Mouse (Mus musculus): ENCODE measurements around the gene Ddx52. TPM values are rescaled to one million over a fixed set of nuclear protein-coding genes. Genes with fewer than 3 reads are reported as not detected.

Gene Ddx52
- polyA plus RNA-seq, 1 experiment from 2014 or later: 41.9 TPM

DNA sequence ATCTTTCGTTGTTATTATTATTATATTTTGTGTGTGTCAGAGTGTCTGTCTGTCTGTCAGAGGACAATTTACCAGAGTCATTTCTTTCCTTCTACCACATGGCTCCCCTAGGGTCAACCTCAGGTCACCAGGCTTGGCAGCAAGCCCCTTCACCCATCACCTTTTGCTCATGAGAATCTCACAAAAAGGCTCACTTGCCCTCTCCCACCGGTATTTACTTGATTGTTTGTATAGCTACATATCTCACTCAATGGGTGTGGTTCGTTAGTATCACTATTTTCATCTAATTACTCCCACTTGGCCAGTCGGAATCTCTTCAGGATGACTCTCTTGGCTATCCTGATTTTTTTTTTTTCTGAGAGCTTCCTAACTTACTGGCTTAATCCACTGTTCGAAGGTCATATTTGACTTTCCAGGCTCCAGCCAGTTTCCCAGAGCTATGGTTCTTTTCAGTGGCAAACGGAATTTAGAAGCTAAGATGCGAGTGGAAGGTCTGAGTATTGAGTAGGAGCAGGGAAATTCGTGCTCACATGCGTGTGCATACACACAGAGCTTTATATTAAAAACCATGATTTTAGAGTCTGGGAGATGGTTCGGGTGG, 9.3 kb upstream of the Ddx52 start:
- H3K36me3 ChIP-seq (ENCODE audit: poor library complexity, severe bottlenecking): no peaks in the 10 kb centered on the region
- no peak overlapping the region for H3K27ac ChIP-seq
- no peak overlapping the region for H3K9ac ChIP-seq
- no peak overlapping the region for H3K4me3 ChIP-seq
- 78% methylated on average over 10 of the region's 10 CpGs for WGBS
- ATAC-seq: no peak
- H3K4me1 ChIP-seq: no peaks in the 10 kb centered on the region
- no peaks in the 10 kb centered on the region for H3K9me3 ChIP-seq (replicated peaks)
- H3K27me3 ChIP-seq: peaks cover 7% of the 10 kb centered on the region; the same call in 1 of the 2 replicates
- H3K4me2 ChIP-seq: no peak overlapping the region

DNA sequence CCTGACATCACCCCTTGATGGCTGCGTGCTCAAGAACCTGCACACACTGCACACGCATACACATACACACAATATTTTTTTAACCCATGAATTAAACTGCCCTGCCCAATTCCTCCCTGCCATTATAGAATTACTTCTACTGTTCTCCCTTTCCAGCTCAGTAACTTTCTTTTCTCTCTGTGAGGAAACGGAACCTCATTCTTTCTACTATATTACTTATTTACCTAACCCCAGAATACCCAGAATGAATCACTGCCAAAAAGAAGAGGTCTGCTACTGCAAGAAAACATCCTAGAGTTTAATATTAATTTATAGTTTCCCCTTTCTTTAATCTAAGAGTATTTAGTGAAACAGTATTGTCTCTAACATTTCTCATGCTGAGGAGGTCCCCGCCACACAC, 8.5 kb upstream of the Ddx52 start:
- ATAC-seq: no peak
- H3K27me3 ChIP-seq: peaks cover 12% of the 10 kb centered on the region; the same call in 1 of the 2 replicates
- no peak overlapping the region for H3K9ac ChIP-seq
- 83% methylated on average over 4 of the region's 4 CpGs for whole genome bisulfite sequencing
- no peak overlapping the region for H3K4me2 ChIP-seq
- H3K9me3 ChIP-seq (replicated peaks): no peaks in the 10 kb centered on the region
- H3K27ac ChIP-seq: no peak overlapping the region
- no peak overlapping the region for H3K4me3 ChIP-seq
- no peaks in the 10 kb centered on the region for H3K36me3 ChIP-seq (ENCODE audit: poor library complexity, severe bottlenecking)
- no peaks in the 10 kb centered on the region for H3K4me1 ChIP-seq

DNA sequence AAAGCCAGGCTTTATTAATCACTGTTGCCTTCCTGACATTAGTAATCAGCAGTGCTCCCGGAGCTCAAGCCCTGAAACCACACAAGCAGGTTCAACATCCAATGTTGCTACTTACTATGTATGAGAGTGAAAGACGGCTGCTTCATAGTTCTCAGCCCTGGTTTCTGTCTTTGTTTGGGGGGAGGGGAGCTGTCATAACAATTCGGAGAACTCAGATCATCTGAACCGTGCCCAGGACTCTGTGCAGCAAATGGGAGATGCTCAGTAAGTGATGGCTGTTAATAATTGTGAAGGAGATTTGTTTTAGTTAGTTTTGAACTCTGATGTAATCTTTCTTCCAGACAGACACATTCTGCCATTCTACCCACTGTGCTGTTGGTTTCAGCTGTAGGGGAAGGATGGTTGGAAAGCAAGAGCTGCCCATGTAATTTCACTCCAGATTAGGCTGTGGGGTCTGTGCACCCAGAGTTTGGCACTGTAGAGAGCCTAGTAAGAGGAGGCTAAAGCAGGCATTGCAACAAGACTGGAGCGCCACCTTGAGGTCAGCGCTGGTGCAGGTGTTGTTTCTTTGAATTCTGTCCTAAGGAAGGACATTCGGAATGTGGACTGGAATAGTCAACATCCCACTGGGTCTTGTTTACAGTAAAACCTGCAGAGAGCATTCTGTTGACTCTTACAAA, 5.7 kb upstream of the Ddx52 start:
- 0 out of 2 replicates have a peak, but pooled peaks have one; percentile 38 for ATAC-seq
- H3K36me3 ChIP-seq (ENCODE audit: poor library complexity, severe bottlenecking): no peaks in the 10 kb centered on the region
- H3K4me3 ChIP-seq: no peak overlapping the region
- H3K4me1 ChIP-seq: no peaks in the 10 kb centered on the region
- no peak overlapping the region for H3K4me2 ChIP-seq
- WGBS: 33% methylated on average over 7 of the region's 7 CpGs
- H3K9ac ChIP-seq: no peak overlapping the region
- peaks cover 27% of the 10 kb centered on the region for H3K27me3 ChIP-seq
- H3K27ac ChIP-seq: no peak overlapping the region
- H3K9me3 ChIP-seq (replicated peaks): no peaks in the 10 kb centered on the region

DNA sequence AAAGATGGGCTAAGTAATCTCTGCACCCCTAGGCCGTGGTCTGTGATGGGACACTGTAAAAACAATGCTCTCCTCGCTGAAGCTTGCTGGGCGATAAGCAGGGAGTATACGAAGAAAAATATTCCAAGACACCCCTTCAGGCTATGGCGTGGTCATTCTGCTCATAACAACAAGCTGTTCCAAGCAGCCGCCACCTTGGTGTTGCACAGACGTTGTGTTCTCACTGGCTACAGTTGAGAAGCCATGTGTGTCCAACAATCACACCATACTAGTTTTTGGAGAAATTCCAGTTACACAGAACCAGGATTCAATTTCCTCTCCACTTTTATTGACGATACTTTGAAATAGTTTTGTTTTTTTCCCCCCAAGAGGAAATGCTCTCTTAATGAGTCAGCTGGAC, 3.3 kb upstream of the Ddx52 start:
- ATAC-seq: no peak
- Histone ChIP-seq H3K27ac (no peak overlapping the region), H3K4me2 (no peak overlapping the region), H3K36me3 (ENCODE audit: poor library complexity, severe bottlenecking) (peaks cover 2% of the 10 kb centered on the region), H3K27me3 (peaks cover 27% of the 10 kb centered on the region), H3K4me3 (no peak overlapping the region), H3K9ac (no peak overlapping the region), H3K4me1 (peaks cover 10% of the 10 kb centered on the region), H3K9me3 (replicated peaks) (no peaks in the 10 kb centered on the region)
- 84% methylated on average over 8 of the region's 8 CpGs for WGBS

DNA sequence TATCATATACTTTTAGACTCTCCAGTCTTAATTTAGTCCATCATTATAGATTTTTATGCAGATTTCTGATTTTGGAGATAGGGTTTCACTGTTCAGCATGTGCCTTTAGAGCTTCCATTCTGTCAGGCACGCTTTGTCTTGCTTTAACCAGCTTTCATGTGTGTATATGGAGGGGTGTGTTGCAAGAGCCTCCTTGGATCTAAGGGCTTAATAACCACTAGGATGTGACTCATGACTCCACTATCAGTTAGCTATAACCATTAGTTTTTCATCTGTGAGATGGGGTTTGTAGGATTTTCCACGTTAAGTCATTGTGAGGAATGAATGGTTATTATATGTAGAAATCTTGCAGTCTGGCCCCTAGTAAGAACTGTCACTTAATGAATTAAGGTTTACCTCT, 15.0 kb downstream of the Ddx52 start:
- peaks cover 95% of the 10 kb centered on the region for H3K36me3 ChIP-seq (ENCODE audit: poor library complexity, severe bottlenecking)

DNA sequence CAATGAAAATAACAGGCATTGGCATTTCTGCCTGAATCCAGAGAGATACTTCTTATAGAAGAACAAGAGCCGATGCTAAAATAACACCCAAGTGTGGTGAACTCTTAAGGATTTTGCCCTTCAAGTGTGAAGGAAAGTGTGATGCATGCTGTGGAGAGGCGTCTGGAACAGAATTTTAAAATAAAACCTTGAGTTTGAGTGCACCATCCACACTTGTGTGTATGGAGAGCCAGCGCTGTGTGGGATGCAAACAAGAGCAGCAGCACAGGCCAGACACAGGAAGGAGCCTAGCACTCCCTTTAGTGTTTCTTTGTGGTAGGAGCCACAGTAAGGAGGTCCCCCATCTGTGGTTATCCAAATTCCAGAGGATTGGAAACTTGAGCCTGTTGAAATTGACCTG, 20.1 kb downstream of the Ddx52 start:
- Histone ChIP-seq H3K36me3 (ENCODE audit: poor library complexity, severe bottlenecking) (peaks cover 54% of the 10 kb centered on the region), H3K27ac (no peak overlapping the region), H3K9ac (no peak overlapping the region), H3K4me3 (no peak overlapping the region), H3K4me1 (peaks cover 23% of the 10 kb centered on the region), H3K9me3 (replicated peaks) (no peaks in the 10 kb centered on the region), H3K4me2 (no peak overlapping the region), H3K27me3 (no peaks in the 10 kb centered on the region)
- ATAC-seq: no peak
- 88% methylated on average over 3 of the region's 3 CpGs for WGBS

More for the DNA sequence above, 15.0 kb downstream of the Ddx52 start:
- Histone ChIP-seq H3K4me1 (no peaks in the 10 kb centered on the region), H3K9me3 (replicated peaks) (no peaks in the 10 kb centered on the region), H3K27me3 (no peaks in the 10 kb centered on the region), H3K9ac (no peak overlapping the region), H3K4me3 (no peak overlapping the region), H3K27ac (no peak overlapping the region), H3K4me2 (no peak overlapping the region)
- ATAC-seq: no peak
- WGBS: 99% methylated on average over 2 of the region's 2 CpGs

DNA sequence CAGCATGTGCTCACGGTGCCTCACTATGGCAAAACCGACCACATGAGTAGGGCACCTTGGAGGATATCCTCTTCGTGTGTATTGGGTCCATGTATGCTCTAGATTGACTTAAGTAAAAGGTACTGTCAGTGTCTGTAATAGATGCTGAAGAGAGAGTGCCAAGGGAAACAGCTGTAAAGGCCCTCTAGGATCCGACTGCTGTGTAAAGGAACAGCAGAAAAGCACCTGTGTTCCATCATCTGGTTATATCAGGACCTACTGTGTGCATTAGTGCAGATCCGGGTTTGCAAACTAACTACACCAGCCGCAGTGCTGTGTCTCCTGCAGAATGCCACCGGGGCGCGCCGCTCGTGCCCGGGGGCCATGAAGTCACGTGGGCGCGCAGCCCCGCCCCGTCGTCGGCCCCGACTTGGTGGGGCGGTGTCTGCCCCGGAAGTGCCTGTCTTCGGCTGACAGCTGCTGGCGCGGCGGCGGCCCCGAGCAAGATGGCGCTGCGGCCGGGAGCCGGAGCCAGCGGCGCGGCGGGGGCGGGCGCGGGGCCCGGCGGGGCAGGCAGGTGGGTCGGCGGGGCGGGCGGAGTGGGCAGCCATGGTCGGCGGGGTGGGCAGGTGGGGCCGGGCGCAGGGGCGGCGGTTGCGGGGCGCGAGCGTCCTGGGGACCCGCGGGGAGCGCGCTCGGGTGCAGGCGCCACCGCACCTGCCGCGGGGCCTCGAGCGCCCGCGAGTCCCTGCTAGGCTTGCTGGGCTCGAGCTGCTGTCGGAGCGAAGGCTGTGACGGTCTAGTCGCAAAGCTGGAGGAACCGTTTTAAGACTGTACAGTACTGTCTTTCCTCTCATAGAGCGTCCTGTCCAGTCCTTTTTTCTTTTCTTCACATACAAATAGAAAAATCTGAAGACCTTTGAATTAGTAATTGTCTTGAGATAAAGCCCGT, 22.4 kb downstream of the Ddx52 start, which contains the start of gene Synrg:
Gene Synrg, plus strand, starts transcription at position 438 of the 931 bp plus-strand sequence.
- H3K4me3 ChIP-seq: peak within 1 kb of the TSS; percentile 66
- H3K27ac ChIP-seq: peak within 1 kb of the TSS; percentile 91
- peak; percentile 96 for ATAC-seq
- no peaks in the 10 kb centered on the region for H3K27me3 ChIP-seq
- H3K9ac ChIP-seq: peak within 1 kb of the TSS; percentile 84
- 1% methylated on average over 51 of the region's 76 CpGs for WGBS
- H3K9me3 ChIP-seq (replicated peaks): no peaks in the 10 kb centered on the region
- H3K4me1 ChIP-seq: peaks cover 31% of the 10 kb centered on the region
- H3K36me3 ChIP-seq (ENCODE audit: poor library complexity, severe bottlenecking): peaks cover 36% of the 10 kb centered on the region
- H3K4me2 ChIP-seq: peak within 1 kb of the TSS; percentile 64

DNA sequence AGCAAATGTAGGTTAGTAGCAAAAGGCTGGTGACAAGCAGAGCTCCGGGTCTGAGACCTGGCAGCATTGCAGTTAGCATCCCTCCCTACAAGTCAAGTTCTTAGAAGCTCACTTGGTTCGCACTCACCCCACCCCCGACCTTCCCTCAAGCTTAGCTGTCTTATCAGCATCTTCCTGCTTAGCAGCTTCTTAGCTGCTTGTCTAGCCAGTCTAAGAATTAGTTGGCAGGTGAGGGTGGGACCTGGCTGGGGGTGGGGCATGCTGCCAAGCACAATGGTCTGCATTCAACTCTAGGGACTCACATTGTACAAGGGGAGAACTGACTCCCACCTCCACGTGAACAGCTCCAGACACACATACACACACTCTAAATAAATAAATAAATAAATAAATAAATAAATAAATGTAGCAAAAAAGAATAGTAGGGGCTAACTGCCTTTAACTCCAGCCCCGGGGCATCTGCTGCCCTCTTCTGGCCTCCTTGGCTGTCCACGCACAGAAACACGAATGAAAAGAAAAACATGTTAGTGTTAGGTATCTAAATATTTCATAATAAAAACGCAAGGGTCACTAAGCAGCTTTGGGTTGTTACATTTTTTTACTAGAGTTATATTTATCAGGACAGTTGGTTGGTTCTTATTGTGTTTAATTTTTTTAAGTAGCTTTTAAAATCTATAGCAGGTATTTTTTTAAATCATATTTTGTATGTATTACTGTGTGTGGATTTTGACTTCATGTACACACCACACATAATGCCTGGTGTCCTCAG, 25.8 kb downstream of the Ddx52 start:
- 59% methylated on average over 8 of the region's 8 CpGs for WGBS
- Histone ChIP-seq H3K27me3 (no peaks in the 10 kb centered on the region), H3K27ac (no peak overlapping the region), H3K4me3 (no peak overlapping the region), H3K9me3 (replicated peaks) (no peaks in the 10 kb centered on the region), H3K36me3 (ENCODE audit: poor library complexity, severe bottlenecking) (peaks cover 20% of the 10 kb centered on the region), H3K9ac (peak overlapping the region; percentile 22; the same call in 1 of the 2 replicates), H3K4me2 (no peak overlapping the region), H3K4me1 (peaks cover 31% of the 10 kb centered on the region)
- ATAC-seq: no peak

DNA sequence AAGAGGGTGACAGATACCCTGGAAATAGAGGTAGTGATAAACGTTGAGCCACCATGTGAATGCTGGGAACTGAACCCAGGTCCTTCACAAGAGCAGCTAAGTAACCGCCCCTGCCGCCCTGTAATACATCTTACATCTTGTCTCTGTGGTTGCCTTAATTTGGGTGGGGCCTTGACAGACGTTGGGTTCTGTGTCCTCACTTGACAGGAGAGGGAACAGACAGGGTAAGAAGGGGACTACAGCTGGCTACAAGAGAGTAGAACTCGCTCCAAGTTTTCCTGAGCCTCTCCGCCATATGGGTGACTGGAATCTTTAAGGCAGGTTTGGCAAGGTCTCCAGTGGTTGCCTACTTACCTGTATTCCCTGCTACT, 26.3 kb downstream of the Ddx52 start:
- Histone ChIP-seq H3K9ac (no peak overlapping the region), H3K4me2 (no peak overlapping the region), H3K27me3 (no peaks in the 10 kb centered on the region), H3K36me3 (ENCODE audit: poor library complexity, severe bottlenecking) (peaks cover 23% of the 10 kb centered on the region), H3K27ac (no peak overlapping the region), H3K4me1 (peaks cover 31% of the 10 kb centered on the region), H3K9me3 (replicated peaks) (no peaks in the 10 kb centered on the region), H3K4me3 (no peak overlapping the region)
- ATAC-seq: no peak
- WGBS: 82% methylated on average over 6 of the region's 6 CpGs

DNA sequence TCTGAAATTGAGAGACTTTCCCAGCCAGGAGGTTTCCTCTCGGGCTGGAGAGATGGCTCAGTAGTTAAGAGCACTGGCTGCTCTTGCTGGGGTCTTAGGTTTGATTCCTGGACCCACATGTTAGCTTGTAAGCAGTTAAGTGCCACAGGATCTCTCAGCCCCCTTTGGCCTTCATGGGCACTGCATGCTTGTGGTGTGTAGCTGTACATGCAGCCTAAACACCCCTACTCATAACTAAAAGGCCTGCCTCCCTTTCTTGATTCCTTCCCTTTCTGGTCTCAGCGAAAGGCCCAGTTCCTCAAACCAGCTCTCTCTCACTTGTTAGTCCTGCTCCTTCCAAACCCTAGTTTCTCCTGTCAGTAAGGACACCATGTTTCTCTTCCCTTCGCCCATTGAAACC, 27.2 kb downstream of the Ddx52 start:
- H3K27me3 ChIP-seq: no peaks in the 10 kb centered on the region
- H3K4me1 ChIP-seq: peaks cover 28% of the 10 kb centered on the region
- H3K9me3 ChIP-seq (replicated peaks): no peaks in the 10 kb centered on the region
- 94% methylated on average over 3 of the region's 3 CpGs for WGBS
- no peak overlapping the region for H3K4me3 ChIP-seq
- no peak overlapping the region for H3K4me2 ChIP-seq
- no peak overlapping the region for H3K9ac ChIP-seq
- H3K27ac ChIP-seq: no peak overlapping the region
- ATAC-seq: no peak
- peaks cover 27% of the 10 kb centered on the region for H3K36me3 ChIP-seq (ENCODE audit: poor library complexity, severe bottlenecking)

DNA sequence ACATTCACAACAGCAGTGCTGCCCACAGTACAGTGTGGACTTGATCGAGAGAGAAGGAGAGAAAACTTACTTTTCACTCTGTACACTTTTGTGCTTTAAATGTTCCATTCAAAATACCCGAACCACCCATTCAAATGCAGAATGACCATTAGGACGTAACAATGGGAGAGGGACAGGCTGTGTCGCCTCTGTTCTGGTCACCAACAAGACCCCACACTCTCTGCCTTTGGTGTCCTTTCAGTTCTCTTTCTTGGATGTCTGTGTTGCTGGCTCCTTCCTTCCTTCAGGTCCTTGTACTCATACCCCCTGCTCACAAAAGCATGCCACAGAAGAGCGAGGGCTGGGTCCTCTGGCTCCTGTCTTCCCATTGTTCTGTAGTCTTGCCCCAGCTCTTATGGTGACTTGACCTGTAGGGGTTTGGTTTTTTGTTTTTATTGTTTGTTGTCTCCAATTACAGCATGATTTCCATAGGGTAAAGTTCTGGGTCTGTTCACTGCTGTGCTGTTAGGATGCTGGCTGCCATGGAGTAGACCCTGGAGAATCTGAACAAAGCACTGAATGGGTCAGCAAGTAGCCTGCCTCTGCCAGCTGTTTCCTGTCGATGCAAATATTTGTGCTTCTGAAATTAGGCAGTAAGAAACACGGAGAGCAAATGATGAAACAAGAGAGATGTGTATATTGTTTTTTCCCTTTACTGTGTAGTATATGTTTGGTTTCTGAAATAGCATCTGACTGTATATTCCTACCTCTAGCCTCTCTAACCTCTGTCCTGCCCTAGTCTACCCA, 32.9 kb downstream of the Ddx52 start:
- no peak overlapping the region for H3K4me2 ChIP-seq
- no peak overlapping the region for H3K4me3 ChIP-seq
- peaks cover 71% of the 10 kb centered on the region for H3K36me3 ChIP-seq (ENCODE audit: poor library complexity, severe bottlenecking)
- no peaks in the 10 kb centered on the region for H3K27me3 ChIP-seq
- 47% methylated on average over 7 of the region's 7 CpGs for WGBS
- no peak overlapping the region for H3K9ac ChIP-seq
- H3K27ac ChIP-seq: no peak overlapping the region
- ATAC-seq: no peak
- no peaks in the 10 kb centered on the region for H3K9me3 ChIP-seq (replicated peaks)
- H3K4me1 ChIP-seq: 0 out of 2 replicates have a peak, but pooled peaks cover 7% of the 10 kb centered on the region
